ENCODE assay signal across 19 mouse cellular contexts in genomic region chr5:137590507-137590906, GRCm38 (mm10). TPM values are rescaled to one million over a fixed set of nuclear protein-coding genes. Genes with fewer than 3 reads are reported as not detected.
"Had no signal": no experiment of that assay in that cellular context is flagged by ENCODE, and none has a peak within 500 bp of the region (broad histone marks: within the 10 kb centered on the region; RNA-seq: fewer than 3 reads in every experiment).

No protein-coding gene starts in this region.

- H3K4me3 ChIP-seq: lung, embryonic 15.5 days; megakaryocyte, embryonic 14.5 days; midbrain, embryonic 13.5 days; midbrain, embryonic 15.5 days; neural tube, embryonic 12.5 days had no signal

- H3K36me3 ChIP-seq: lung, embryonic 15.5 days; midbrain, embryonic 13.5 days; midbrain, embryonic 15.5 days; neural tube, embryonic 12.5 days had no signal

- H3K4me1 ChIP-seq: lung, embryonic 15.5 days; midbrain, embryonic 13.5 days; midbrain, embryonic 15.5 days; neural tube, embryonic 12.5 days had no signal

- H3K9me3 ChIP-seq: lung, embryonic 15.5 days; midbrain, embryonic 13.5 days; midbrain, embryonic 15.5 days; neural tube, embryonic 12.5 days had no signal

- H3K27ac ChIP-seq: lung, embryonic 15.5 days; macrophage; midbrain, embryonic 13.5 days; midbrain, embryonic 15.5 days; neural tube, embryonic 12.5 days had no signal

- H3K27me3 ChIP-seq: lung, embryonic 15.5 days; midbrain, embryonic 13.5 days; midbrain, embryonic 15.5 days; neural tube, embryonic 12.5 days had no signal

- H3K9ac ChIP-seq: lung, embryonic 15.5 days; midbrain, embryonic 13.5 days; midbrain, embryonic 15.5 days; neural tube, embryonic 12.5 days had no signal

- DNase-seq: lung, adult 2 months; lung, postnatal 14 days; lung, postnatal 36 days; right cerebral cortex, postnatal 14 days; spleen, adult 18-20 months; thymus, adult 18-20 months; thymus, postnatal 14 days; thymus, postnatal 36 days had no signal

RNA-seq across cellular contexts. Expression of gene Tfr2, which starts 20.9 kb away (rescaled TPM):
- total RNA-seq: neutrophil, adult 5-6 weeks had no signal

RNA-seq across cellular contexts. Expression of gene Pcolce, which starts 23.1 kb away (rescaled TPM):
- total RNA-seq: megakaryocyte progenitor cell, adult 5-6 weeks; monocyte, adult 5-6 weeks had no signal

RNA-seq across cellular contexts. Expression of gene Actl6b, which starts 37.2 kb away (rescaled TPM):
- total RNA-seq: megakaryocyte progenitor cell, adult 5-6 weeks; monocyte, adult 5-6 weeks; neutrophil, adult 5-6 weeks had no signal
- polyA plus RNA-seq: lung, adult 2 months; lung, postnatal 0 days; macrophage had no signal

RNA-seq across cellular contexts. Expression of gene Fbxo24, which starts 38.3 kb away (rescaled TPM):
- total RNA-seq: midbrain, postnatal 0 days; monocyte, adult 5-6 weeks had no signal
- polyA plus RNA-seq: macrophage had no signal
